Mouse (Mus musculus) lung, adult 18-20 months (tissue): ENCODE data around the gene Il31ra.

Experiments
- DNase-seq, 2 experiments: peaks; one replicate each; pipeline ENCODE4 v3.0.0; 2022; ENCODE audit warnings: mixed read lengths in 2 of 2

Gene Il31ra

DNA sequence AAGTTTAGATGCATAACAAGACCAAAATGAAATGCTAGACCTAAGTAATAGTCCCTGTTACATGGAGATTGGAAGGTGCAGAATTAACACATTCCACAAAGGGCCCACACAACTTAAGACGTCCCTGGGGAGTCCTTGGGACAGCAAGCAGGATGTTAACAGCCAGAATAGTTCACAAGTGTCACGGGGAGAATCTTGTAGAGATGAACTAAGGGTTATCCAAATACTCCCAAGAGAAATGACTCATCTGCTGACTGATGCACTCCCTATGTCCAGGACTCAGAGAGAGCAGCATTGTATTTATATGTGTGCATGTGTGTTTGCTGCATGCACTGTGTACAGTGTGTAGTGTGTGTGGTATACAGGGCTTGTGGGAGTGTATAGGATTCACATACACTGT lies 37.7 kb downstream of the Il31ra start:
- no peak for DNase-seq

DNA sequence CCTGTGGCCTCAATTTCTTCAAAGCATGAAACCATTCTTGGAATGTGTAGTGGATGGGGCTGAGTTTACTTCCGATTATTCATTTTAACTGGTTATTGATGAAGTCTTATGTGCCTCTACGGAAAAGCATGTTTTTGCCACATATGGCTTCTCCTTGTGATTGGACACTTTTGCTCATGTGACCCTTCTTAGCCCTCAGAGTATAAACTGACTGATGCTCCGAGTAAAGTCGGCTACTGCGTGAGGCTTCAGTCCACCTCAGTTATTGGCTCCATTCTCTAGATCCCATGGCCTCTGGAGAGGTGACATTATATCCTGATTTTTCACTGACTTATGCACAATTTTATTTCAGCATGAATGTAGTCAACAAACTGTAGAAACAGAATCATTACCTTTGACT lies 40.9 kb downstream of the Il31ra start:
- no peak for DNase-seq

DNA sequence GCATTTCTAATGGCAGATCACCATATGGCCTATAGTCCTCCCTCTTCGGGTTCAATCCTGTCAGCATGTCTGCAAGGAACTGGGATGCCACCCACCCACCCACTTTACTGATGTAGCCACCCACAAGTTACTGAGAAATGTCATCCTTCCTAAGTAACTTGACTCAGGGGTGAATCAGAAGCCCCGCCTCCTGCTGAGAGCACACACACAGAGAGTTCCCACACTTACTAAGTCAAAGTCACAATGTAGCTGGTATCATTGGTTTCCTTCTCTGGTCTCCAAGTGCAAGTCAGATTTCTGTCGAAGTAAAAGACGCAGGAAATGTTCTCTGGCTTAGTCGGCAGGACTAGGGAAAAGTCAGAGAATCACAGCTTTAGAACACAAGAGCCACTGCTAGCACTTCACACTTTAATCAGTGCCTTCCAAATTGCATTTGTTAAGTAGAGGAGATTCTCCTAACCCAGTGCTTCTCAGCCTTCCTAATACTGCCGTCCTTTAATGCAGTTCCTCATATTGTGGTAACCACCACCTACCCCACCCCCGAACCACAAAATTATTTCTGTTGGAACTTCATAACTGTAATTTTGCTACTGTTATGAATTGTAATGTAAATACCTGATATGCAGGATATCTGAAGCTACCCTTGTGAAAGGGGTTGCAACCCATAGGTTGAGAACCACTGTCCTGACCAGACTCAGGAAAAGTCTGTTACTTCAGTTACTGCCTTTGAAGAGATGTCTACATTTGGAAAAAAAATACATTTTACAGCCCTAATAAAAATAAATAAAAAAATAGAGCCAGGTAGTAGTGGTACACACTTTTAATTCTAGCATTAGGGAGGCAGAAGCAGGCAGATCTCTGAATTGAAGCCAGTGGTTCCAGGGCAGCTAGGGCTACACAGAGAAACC lies 42.3 kb downstream of the Il31ra start:
- no peak for DNase-seq

DNA sequence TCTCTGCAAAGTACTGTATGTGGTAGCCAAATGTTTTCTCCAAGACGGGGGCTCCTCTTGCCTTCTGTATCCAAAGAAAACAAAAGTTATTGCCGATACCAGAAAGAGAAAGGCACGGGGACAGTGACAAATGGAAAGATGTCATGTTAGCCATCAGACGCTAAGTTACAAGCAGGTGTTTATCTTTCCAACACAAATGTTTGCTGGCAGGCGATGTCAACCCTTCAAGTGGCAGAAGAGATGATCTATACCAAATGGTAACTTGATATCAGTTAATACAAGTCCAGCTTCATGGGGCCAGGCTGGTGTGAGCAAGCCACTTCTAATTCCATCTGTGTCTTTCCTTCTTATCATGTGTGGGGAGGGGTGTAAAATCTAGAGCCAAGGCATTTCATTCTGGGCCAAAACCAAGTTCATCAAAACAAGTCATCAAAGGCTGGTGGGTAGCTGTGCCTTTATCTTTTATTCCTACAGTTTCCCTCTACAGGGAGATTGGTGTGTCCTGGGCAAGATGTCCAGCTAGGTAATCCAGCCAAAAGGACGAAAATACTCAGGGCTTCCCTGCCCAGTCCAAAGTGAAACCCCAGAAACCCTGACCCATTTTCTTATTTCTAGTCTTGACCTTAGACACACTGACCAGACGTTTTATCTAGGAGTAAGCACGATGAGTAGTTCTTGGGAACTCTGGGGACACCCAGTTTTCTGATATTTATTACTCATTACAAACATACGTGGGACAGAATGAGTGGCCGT lies 52.8 kb downstream of the Il31ra start:
- no peak for DNase-seq

DNA sequence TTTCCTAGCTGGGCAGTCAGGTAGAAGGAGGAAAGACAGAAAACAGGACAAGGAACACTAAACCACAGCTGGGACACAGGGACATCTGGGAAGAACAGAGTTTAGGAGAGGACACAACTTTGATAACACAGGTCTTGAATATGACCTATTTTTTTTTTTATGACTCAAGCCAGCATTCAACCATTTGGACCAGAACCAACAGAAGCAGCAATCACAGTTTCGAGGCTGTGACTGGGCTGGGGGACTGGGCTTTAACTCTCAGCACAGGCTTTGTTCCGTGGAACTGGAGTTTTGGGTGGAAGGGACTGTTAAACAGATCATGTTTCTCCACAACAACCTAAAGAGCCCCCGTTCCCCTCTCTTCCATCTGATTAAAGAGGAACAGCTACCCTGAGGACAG lies 53.5 kb downstream of the Il31ra start:
- no peak for DNase-seq

DNA sequence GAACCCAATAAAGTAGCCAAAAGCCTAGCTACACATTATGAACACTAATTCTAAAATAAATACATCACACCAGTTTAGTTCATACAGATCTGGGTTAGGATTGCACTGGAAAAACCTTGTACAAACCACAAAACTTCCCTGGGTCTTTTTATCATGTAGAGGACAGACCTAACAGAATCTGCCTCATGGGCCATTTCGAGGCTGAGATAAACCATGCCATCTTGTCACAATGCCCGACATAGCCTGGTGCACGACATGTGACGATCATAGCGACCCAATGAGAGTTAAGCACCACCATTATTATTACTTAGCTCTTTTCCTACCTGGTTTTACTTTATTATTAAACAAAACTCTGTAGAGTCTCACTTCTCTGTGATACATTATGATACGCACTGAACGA lies 57.1 kb downstream of the Il31ra start:
- DNase-seq, result no peak

DNA sequence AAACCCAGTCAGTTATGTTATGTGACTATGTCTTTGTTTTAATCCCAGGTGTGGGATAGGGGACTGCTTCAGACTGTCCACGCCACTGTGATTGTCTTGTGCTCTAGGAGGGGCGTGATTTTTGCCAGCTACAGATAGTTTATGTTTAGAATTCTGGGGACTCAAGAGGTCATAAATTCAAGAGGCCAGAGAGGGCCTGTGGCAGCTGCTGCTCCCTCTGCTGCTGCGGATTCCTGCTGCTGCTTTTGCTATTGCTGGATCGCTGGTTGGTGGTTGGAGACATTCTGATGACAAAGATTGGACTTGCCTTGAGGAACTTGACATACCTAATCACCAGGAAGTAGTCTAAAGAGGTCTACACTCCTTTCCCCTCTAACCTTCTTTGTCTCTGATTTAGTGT lies 57.5 kb downstream of the Il31ra start:
- DNase-seq, result no peak

DNA sequence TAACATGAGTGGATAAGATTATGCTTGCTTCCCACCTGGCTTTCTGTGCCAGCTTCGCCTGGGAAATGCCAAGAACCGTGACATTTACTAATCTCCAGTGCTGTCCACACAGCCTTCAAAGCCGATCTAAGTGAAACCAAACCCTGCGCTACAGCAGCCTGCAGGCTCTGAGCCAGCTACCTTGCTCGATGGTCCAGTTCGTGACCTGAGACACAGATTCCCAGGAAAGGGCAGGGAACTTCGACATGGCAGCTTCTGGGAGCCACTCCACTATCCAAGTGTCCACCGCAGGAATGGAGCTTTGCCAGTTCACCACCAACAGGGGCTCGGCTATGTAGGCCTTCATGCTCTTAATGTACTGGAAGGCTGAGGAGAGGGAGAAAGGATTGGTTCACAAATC lies 60.6 kb downstream of the Il31ra start:
- no peak for DNase-seq

DNA sequence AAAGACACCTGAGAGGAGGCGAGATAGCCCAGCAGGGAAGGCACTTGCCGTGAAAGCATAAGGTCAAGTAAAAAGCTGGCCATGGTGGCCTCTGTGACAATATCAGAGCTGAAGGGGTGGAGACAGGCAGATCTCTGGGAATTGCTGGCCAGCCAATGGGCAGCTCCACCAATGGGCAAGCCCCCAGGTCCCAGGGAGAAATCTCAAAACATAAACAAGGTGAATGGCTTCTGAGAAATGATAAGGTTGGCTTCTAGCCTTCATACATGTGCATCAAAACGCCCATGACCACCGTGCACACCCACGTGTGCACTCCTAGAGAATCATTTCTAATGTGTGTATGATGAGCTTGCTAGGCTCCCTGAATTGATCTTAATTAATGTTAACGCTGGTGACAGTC lies 61.9 kb downstream of the Il31ra start:
- DNase-seq, result no peak

DNA sequence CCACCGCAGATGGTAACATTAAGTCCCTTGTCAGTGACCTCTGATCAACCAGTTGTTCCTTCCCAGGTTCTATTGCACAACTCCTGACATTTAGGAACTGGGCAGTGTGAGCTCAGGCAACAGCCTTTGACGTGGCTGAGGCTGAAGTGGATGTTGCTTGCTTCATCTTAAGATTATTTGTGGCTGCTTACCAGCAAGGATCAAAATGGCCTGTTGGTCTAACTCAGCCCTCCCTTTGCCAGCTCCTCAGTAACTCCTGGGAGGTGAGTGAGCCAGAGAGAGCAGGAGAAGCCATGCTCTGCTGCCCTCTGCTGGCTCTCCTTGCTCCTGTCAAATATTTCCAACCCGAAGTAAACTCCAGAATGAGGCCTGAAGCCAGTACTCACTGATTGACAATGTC lies 64.3 kb downstream of the Il31ra start:
- peak; percentile 81 to 88 for DNase-seq

DNA sequence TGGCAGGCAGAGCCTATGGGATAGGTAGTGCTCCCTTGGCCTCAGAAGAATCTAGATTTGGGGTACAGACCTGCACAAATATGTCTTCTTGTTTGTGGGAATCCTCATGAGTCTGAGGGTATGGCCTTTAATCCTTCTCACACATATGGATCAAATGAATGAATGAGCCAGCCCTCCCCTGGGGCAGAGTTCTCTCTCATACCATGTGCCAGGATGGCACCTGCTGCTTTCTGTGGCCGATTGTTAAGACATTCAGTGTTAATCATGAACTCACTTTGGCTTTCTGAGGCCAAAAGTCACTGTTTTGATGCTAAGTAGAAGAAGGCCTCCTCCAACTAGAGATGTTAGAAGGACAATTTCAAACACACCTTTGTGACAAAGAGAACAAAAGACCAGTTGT lies 67.0 kb downstream of the Il31ra start:
- no peak for DNase-seq

DNA sequence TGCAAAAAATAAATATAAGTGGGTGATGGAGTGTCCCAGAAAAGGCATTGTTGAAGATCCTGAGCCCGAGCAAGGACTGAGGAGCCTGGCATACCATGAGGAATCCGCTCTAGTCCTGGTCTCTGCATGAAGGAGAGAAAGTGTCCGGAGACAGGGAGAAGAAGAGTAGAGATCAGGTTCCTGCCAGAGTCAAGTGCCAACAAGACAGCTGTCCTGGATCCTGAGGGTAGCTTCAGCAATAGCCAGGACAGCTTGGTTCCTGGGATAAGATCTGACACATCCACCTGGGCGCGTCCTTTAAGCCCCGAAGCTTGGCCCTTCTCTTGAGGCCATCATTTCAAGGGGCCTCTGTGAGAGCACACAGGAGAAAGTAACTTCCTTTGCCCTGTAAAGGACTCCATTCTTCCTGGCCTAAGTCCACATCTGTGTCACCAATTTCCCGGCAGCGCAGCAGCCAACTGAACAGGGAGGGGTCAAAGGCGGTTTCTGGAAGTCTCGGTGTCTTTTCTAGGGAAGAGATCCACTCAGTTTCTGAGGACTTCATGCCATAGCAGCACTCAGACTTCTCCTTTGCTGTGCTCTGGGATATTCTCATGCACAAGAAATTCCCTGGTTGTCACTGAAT lies 70.7 kb downstream of the Il31ra start:
- no peak for DNase-seq

DNA sequence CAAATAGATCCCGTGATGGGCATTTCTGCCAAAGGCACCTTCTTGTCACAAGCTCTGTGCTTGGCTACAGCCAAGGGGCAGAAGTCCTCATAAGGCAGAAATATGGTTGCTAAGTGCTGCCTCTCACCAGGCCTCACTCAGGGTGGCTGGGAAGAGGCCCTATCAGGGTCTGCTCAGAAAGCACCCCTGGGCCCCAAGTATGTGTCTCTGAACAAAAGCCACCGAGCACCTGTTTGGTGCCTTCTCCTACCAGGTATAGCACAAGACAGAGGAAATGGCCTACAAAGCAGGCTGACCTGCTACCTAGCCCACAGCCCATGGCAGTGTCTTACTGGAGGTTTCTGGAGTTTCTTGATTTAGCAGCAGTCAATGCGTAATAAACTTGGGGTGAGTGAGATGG lies 71.3 kb downstream of the Il31ra start:
- no peak for DNase-seq

DNA sequence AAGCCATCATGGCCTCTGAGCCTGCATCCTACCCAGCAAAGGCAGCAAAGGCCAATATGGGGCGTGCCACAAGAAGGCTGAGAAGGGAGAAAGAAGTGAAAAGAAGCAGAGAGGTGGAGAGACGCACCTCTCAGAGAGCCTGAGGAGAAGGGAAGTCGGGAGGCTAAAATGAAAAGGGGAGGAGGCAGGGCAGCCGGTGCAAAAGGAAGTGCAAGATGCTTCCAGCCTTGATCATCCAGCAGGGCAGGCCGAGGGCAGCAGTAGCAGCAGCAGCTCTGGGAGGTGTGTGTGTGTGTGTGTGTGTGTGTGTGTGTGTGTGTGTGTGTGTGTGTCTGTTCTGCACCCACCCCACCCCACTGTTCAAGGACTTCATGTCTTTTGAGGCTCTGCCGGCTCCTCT lies 71.9 kb downstream of the Il31ra start:
- DNase-seq, result no peak

DNA sequence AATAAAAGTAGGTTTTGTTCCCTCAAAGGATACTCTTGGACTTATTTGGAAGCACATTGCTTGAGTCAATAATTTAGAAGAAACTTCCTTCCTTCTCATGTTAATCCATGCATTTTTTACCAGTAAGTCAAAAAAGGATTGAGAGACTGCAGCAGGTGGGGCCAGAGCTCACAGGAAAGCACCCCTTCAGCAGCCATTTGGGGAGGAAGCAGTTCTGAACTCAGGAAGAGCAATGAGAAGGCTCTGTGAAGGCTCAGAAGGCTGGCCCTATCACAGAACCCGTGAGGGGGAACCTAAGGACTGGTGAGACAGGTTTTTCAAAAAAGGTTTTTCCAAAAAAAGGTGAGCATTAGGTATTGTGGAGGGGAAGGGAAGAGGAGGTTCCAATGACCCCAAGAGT lies 79.6 kb downstream of the Il31ra start:
- DNase-seq, result no peak

DNA sequence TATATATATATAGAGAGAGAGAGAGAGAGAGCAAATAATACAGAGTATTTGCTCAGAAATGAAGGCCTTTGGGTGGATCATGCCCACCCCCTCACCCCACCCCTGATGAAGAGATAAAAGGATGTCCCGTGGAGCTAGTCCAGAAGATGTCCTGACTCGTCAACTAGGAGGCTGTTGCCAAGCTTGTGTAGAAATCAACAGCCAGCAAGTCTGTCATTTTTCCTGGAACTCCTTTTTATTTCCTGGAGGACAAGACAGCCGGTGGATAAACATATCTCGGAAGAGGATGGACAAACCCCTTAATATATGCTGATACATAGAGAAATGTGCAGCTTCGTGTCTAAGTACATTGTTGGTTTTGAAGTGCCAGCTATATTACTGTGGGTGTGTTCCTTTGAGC lies 81.3 kb downstream of the Il31ra start:
- no peak for DNase-seq

DNA sequence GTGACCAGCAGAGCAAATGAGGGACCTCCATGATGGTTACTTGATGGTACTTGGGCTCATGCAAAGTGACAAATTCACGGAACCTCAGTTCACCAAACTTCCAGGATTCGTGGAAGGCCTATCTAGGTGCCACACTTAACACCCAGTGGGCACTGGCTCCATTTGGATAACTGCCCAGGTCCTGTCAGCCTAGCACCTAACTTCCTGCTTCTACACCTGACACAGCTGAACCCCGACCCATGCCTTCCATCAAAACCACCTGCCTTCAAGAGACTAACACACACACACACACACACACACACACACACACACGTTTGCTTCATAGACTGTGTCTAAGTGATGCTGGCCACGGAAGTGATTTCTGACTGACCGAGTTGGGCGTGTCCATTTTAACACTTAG lies 82.3 kb downstream of the Il31ra start:
- no peak for DNase-seq

DNA sequence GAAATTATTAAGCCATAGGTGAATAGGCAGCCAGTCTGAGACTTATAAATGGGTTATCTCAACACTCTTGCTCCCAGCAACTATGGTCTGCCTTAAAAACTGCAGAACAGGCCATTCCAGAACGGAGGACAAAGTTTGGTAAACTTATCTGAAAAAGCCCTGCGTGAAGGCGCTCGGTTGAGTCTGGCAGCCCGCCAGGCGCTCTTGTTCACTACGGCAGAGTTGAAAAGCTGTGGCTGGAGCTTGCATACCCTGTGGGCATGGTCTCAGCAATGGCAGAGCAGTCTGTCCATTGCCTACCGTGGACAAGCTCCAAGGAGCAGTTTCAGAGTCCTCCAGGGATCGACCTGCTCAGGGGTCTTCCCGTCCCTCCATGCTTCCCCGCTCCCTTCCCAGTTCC lies 82.9 kb downstream of the Il31ra start:
- DNase-seq, result peak; percentile 16 to 37

DNA sequence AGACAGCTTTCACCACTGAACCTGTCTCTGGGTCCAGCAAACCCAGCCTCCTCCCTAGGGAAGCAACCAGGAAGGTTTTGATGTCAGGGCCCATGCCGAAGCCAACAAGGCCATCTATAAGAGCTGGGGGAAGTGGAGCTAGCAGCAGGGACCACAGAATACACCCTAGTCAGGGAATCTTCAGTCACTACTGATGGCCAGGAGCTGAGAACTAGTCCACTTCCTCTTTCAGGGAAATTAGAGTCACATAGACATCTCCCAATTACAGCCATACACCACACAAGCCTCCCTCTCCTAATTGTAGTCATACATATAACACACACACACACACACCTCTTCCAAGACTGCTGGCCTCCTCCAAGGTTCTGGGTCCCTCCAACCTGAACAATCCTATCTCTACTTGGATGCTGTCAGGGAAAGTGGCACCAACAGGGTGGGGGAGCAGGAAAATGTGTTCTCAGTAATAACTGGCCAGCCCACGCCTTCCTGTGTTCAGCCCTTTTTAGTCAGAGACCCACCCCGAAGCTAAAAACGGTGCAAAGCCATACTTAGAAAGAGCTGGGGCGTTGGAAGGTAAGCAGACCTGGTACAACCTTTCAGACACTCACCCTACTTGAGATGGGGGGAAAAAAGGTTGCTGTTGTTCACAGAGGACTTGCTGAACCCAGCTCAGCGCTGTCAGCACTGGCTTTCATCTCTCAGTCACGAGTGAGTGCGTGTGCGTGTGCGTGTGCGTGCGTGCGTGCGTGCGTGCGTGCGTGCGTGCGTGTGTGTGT lies 83.5 kb downstream of the Il31ra start:
- DNase-seq, result no peak

DNA sequence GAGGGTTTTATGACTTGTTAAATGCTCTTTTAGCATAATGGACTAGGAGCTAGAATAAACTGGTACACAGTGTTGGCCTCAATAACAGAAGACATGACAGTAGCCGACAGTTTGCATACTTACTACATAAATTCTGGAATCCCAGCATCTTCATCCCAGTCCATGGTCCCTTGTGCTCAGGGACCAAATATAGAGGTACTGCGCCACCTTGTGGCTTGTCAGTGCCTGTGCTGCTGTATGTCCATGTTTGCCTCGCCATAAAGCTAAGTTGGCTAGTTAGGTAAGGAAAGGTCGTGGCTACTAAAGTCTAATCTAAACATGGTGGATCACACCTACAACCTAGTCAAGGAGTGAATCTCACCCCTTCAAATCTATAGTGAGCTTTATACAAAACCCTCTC lies 84.7 kb downstream of the Il31ra start:
- peak; percentile 34 to 46 for DNase-seq

DNA sequence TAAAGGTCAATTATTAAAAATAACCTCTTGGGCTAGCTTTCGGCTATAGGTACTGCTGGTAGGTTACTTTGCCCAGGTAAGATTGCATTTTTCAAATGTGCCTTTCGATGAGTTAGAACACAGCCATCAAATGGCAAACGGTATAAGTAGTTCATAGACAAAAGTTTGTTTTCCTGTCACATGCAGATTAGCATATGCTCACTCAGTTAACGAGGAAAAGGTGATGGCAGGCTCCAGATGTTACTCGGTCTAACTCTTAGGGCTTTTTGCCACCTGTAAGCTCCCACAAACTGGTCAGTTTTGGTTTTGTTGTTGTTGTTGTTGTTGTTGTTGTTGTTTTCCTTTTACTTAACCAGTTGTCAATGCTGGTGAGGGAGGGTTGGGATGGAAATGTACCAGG lies 85.7 kb downstream of the Il31ra start:
- no peak for DNase-seq

DNA sequence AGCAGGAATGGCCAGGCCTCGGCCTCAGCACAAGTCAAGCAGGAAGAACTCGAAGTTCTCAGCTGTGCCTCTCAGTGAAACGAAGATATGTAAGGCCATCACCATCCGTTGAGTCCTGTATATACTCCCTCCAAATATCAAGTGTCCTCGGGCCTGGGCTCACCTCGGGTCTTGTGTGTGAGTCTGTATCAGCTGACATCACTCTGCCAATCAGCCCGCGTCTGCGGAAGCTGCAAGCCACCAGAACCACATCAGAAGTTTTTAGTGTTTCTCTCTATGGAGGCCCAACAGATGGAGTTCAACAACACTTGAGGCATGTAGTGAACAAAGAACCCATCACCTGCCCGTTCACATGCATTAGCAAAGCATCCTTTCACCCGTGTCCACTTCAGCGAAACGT lies 86.5 kb downstream of the Il31ra start:
- no peak for DNase-seq

DNA sequence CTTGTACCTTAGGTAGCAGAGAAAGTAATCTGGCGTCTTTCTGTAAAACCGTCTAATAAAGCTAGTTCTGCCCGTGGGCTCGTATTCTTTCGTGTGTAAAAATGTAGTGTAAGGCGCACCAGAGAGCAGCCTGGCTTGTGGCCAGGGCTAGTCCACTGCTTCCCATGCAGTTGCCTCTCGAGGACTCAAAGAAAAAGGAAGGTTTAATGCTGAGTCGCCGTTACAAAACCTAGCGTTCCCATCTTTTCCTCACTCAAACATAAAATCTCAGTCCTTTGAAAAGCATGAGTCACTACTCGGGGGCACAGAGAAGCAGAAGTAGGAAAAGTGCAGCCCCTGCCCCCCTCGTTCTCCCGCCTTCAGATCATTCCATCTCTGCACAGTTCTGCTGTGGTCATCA lies 87.4 kb downstream of the Il31ra start:
- DNase-seq, result no peak
